Mouse (Mus musculus) hindbrain, embryonic 13.5 days (tissue): Measurements from ENCODE around the gene Tcam1. TPM values are rescaled to one million over a fixed set of nuclear protein-coding genes. Genes with fewer than 3 reads are reported as not detected.

Experiments
- ATAC-seq: fragments of 200-750 bp; cut with Nextera tagmentation; 2 replicates; pipeline ENCODE4 v1.8.0; 2017; ENCODE audit warnings: moderate TSS enrichment; ENCODE audit not compliant: low FRiP score
- H3K27ac ChIP-seq: fragments of 300-500 bp; sonication (generic); 2 replicates; pipeline ENCODE4 v1.5.1; 2015; ENCODE audit warnings: inconsistent platforms, mild to moderate bottlenecking, moderate library complexity
- H3K27me3 ChIP-seq: fragments of 300-500 bp; sonication (generic); 2 replicates; pipeline ENCODE4 v1.6.1; 2015; ENCODE audit warnings: mild to moderate bottlenecking, inconsistent platforms
- H3K36me3 ChIP-seq: fragments of 300-500 bp; sonication (generic); 2 replicates; pipeline ENCODE4 v1.6.1; 2015; ENCODE audit warnings: mild to moderate bottlenecking, inconsistent platforms
- H3K4me1 ChIP-seq: fragments of 300-500 bp; sonication (generic); replicated peaks from 2 replicates; pipeline ENCODE4 v1.6.1; 2015; ENCODE audit warnings: inconsistent platforms
- H3K4me2 ChIP-seq: fragments of 300-500 bp; sonication (generic); 2 replicates; pipeline ENCODE4 v1.6.1; 2015; ENCODE audit warnings: inconsistent platforms, mild to moderate bottlenecking, moderate library complexity
- H3K4me3 ChIP-seq: fragments of 300-500 bp; sonication (generic); 2 replicates; pipeline ENCODE4 v1.5.1; 2015; ENCODE audit warnings: mild to moderate bottlenecking, inconsistent platforms
- H3K9ac ChIP-seq: fragments of 300-500 bp; sonication (generic); 2 replicates; pipeline ENCODE4 v1.6.1; 2015; ENCODE audit warnings: mild to moderate bottlenecking, inconsistent platforms
- H3K9me3 ChIP-seq: fragments of 300-500 bp; sonication (generic); 2 replicates; pipeline ENCODE4 v1.6.1; 2016; ENCODE audit warnings: inconsistent platforms
- WGBS: fragments of 180-500 bp; shearing (Covaris S2); methylation state at CpG from one replicate; pipeline ENCODE4 v1.1.7; 2015; 5-methylcytosine and 5-hydroxymethylcytosine counted together
- polyA plus RNA-seq: library from polyadenylated mRNA; unstranded; fragments of >200 nt; fragmentation: Nextera tagmentation; extraction: Ambion mirVana; gene quantifications from 2 replicates; pipeline ENCODE4 v1.2.1, GENCODE M21; 2015

Gene Tcam1
- polyA plus RNA-seq, 1 experiment from 2014 or later: 0.12 TPM

DNA sequence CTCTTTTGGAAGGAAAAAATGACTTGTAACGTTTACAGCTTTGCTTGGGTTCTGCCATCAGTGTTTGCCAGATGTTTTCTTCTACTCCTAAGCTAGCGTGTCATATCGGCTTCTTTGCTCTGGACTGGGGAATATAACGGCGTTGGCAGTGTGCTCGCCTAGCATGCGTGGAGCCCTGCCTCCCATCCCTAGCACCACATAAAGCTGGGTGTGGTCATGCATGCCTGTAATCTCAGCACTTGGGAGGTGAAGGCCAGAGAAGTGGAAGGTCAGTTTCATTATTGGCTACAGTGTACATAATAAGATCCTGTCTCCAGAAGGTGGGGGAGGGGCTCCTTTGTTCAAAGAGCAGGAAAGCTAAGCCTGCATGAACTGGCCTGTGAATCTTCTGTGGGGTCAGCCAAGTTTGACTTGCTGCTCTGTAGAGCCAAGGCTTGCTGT, 1.5 kb upstream of the Tcam1 start:
- Histone ChIP-seq H3K9ac (no peak overlapping the region), H3K27ac (no peak overlapping the region), H3K36me3 (no peaks in the 10 kb centered on the region), H3K27me3 (no peaks in the 10 kb centered on the region), H3K4me2 (no peak overlapping the region), H3K4me1 (peaks cover 38% of the 10 kb centered on the region), H3K9me3 (no peaks in the 10 kb centered on the region), H3K4me3 (no peak overlapping the region)
- no peak for ATAC-seq
- 88% methylated on average over 7 of the region's 7 CpGs for WGBS

DNA sequence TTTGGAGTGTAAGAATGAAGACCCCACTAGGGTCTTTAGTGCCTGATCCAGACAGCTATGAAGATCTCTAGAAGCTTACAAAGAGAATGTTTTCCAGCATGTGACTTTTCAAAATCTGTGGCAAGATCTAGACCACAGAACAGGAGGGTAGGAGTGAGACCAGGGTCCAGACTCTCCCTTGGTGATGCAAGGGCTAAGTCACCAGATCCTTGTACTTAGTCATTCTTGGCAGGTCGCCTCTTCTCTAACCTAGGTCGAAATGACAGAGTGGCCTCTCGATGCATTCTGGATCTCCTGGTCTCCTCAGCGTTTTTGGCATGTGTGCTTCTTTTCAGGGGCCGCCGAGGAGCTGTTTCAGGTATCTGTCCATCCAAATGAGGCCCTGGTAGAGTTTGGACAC, 6.0 kb downstream of the Tcam1 start:
- Histone ChIP-seq H3K9me3 (no peaks in the 10 kb centered on the region), H3K4me1 (0 out of 2 replicates have a peak, but pooled peaks cover 3% of the 10 kb centered on the region), H3K27me3 (no peaks in the 10 kb centered on the region), H3K9ac (no peak overlapping the region), H3K27ac (no peak overlapping the region), H3K36me3 (no peaks in the 10 kb centered on the region), H3K4me2 (no peak overlapping the region), H3K4me3 (no peak overlapping the region)
- WGBS: 88% methylated on average over 6 of the region's 6 CpGs
- no peak for ATAC-seq

GRCm38 (mm10) chr11:106283371-106283770, 6.9 kb downstream of the Tcam1 start:
- Histone ChIP-seq H3K9me3 (no peaks in the 10 kb centered on the region), H3K4me1 (0 out of 2 replicates have a peak, but pooled peaks cover 3% of the 10 kb centered on the region), H3K36me3 (no peaks in the 10 kb centered on the region), H3K9ac (no peak overlapping the region), H3K27ac (no peak overlapping the region), H3K27me3 (no peaks in the 10 kb centered on the region), H3K4me3 (no peak overlapping the region), H3K4me2 (no peak overlapping the region)
- no peak for ATAC-seq
- WGBS: 85% methylated on average over 4 of the region's 4 CpGs

- Histone ChIP-seq H3K36me3 (no peaks in the 10 kb centered on the region), H3K27ac (no peak overlapping the region), H3K4me1 (0 out of 2 replicates have a peak, but pooled peaks cover 3% of the 10 kb centered on the region), H3K9ac (no peak overlapping the region), H3K9me3 (no peaks in the 10 kb centered on the region), H3K27me3 (no peaks in the 10 kb centered on the region), H3K4me3 (no peak overlapping the region), H3K4me2 (no peak overlapping the region)
- 61% methylated on average over 8 of the region's 8 CpGs for WGBS
- ATAC-seq: no peak
Observed at GRCm38 (mm10) chr11:106284126-106284525, 7.7 kb downstream of the Tcam1 start.

- no peak overlapping the region for H3K9ac ChIP-seq
- no peak overlapping the region for H3K27ac ChIP-seq
- no peaks in the 10 kb centered on the region for H3K27me3 ChIP-seq
- H3K4me2 ChIP-seq: no peak overlapping the region
- H3K36me3 ChIP-seq: no peaks in the 10 kb centered on the region
- no peak for ATAC-seq
- H3K4me1 ChIP-seq: 0 out of 2 replicates have a peak, but pooled peaks cover 3% of the 10 kb centered on the region
- 84% methylated on average over 7 of the region's 7 CpGs for WGBS
- no peaks in the 10 kb centered on the region for H3K9me3 ChIP-seq
- H3K4me3 ChIP-seq: no peak overlapping the region
Observed at GRCm38 (mm10) chr11:106286206-106286605, 9.7 kb downstream of the Tcam1 start.

DNA sequence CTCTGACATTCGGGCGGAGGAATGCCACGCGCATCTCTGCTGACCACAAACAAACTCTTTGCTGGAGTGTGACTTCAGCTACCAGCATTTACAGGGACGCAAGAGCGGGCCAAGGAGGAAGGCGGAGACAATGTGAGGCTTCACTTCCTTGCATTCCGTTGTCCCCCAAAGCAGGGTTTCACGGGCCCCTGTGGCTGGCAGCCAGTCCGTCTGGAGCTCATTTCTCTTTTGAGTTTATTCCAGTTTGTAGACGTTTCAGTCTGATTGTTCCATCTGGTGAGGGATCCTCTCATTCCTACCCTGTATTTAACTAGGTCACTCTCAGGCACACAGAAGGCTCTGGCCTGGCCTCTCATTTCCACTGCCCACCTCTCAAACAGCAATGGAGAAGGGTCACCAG, 10.5 kb downstream of the Tcam1 start:
- Histone ChIP-seq H3K9me3 (no peaks in the 10 kb centered on the region), H3K4me1 (0 out of 2 replicates have a peak, but pooled peaks cover 3% of the 10 kb centered on the region), H3K36me3 (no peaks in the 10 kb centered on the region), H3K4me2 (no peak overlapping the region), H3K4me3 (no peak overlapping the region), H3K9ac (no peak overlapping the region), H3K27ac (no peak overlapping the region), H3K27me3 (no peaks in the 10 kb centered on the region)
- WGBS: 72% methylated on average over 11 of the region's 11 CpGs
- ATAC-seq: no peak

DNA sequence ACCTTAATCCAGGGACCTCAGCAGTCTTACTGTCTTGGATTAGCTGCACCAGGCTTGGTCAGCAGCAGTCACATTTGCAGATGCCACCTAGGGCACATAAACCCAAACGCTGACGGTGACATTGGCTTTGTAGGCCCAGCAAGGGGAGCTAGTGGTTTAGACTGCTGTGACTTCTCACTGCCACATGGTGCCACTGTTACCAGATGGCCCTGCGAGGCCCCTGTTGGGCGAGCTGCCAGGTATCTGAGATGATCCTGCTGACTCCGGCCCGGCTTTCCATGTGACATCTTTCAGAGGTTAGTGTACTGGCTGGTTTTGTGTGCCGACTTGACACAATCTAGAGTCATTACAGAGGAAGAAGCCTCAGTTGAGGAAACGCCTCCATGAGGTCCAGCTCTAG, 12.9 kb downstream of the Tcam1 start:
- H3K9me3 ChIP-seq: no peaks in the 10 kb centered on the region
- H3K27me3 ChIP-seq: no peaks in the 10 kb centered on the region
- no peak overlapping the region for H3K4me3 ChIP-seq
- no peak overlapping the region for H3K27ac ChIP-seq
- no peak for ATAC-seq
- no peak overlapping the region for H3K4me2 ChIP-seq
- no peaks in the 10 kb centered on the region for H3K36me3 ChIP-seq
- H3K9ac ChIP-seq: no peak overlapping the region
- H3K4me1 ChIP-seq: 0 out of 2 replicates have a peak, but pooled peaks cover 3% of the 10 kb centered on the region
- 65% methylated on average over 8 of the region's 8 CpGs for WGBS

DNA sequence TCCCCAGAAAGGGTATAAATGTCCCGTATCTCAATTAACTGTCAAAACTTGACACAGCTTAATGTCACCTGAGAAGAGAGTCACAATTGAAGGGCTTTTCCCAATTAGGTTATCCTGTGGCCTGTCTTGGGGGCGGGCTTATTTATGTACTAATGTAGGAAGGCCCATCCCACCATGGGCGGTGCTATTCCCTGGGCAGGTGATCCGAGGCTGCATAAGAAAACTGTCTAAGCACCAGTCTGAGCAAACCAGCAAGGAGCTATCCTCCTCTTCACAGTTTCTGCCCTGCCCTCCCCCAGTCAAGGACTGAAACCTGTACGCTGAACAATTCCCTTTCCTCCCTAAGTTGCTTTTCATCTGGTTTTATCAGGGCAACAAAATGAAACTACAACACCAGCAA, 13.9 kb downstream of the Tcam1 start:
- Histone ChIP-seq H3K4me2 (no peak overlapping the region), H3K27me3 (no peaks in the 10 kb centered on the region), H3K36me3 (no peaks in the 10 kb centered on the region), H3K9me3 (no peaks in the 10 kb centered on the region), H3K27ac (no peak overlapping the region), H3K9ac (no peak overlapping the region), H3K4me1 (0 out of 2 replicates have a peak, but pooled peaks cover 3% of the 10 kb centered on the region), H3K4me3 (no peak overlapping the region)
- 92% methylated on average over 5 of the region's 5 CpGs for WGBS
- no peak for ATAC-seq

DNA sequence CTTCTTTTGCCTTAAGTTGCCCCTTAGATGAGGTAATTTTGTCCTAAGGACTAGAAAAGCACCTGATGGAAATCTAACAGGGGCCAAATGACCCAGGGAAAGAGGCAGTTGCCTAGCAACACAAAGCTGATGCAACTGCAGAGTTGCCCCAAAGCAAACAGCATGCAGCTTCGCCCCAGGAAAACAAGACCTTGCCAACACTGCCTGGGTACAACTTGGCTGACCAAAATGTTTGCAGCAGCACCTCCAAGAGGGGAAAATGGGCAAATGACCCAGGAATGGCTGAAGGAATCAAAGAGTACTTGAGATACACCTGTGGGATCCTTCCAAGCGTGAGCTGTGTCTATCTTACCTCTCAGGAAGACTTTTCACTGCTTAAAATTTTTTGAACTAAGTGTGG, 15.4 kb downstream of the Tcam1 start:
- Histone ChIP-seq H3K27ac (no peak overlapping the region), H3K4me1 (0 out of 2 replicates have a peak, but pooled peaks cover 3% of the 10 kb centered on the region), H3K9me3 (no peaks in the 10 kb centered on the region), H3K4me3 (no peak overlapping the region), H3K9ac (no peak overlapping the region), H3K4me2 (no peak overlapping the region), H3K27me3 (no peaks in the 10 kb centered on the region), H3K36me3 (no peaks in the 10 kb centered on the region)
- WGBS: 90% methylated on average over 2 of the region's 2 CpGs
- ATAC-seq: no peak

DNA sequence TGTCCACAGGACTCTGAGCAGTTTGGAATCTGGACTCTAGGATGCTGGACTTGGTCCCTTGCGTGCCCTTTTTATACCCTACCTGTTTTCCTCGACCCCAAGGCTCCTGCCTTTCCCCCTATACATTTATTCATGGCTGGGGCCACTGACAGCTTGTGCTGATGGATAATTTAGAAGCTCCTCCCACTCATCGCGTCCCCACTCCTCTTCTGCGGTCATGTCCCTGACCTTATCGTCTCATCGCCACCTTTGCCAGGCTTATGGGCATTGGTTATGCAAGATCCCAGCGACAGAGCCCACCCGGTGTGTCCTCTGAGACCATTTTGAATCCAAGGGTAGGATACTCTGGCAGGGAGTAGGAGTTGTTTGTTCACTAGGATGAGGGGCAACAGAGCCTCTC, 25.3 kb downstream of the Tcam1 start, which contains the start of gene Gh:
TSS of gene Gh (minus strand) at position 101 of the 400 bp plus-strand sequence.
- Histone ChIP-seq H3K27ac (no peak within 1 kb of the TSS), H3K4me2 (no peak within 1 kb of the TSS), H3K4me1 (no peaks in the 10 kb centered on the region), H3K9me3 (no peaks in the 10 kb centered on the region), H3K4me3 (no peak within 1 kb of the TSS), H3K9ac (no peak within 1 kb of the TSS), H3K36me3 (no peaks in the 10 kb centered on the region), H3K27me3 (no peaks in the 10 kb centered on the region)
- no peak for ATAC-seq
- 75% methylated on average over 9 of the region's 9 CpGs for WGBS

DNA sequence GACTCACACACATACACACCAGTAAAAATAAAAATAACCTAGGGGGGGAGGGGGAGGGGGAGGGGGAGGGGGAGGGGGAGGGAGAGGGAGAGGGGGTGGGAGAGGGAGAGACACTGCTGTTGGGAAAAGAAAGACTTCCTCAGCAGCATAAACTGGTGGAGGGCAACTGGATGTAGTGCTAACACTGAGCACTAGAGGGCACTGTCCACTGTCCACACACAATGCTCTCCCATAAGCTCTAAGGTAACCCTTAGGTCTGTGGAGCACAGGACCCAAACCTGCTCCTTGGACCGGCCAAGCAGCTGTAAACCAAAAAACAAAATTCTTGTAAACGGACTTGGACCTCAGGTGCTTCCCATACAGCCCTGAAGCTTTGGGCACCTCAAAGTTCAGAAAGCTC, 26.2 kb downstream of the Tcam1 start:
- Histone ChIP-seq H3K4me2 (no peak overlapping the region), H3K4me3 (no peak overlapping the region), H3K9me3 (no peaks in the 10 kb centered on the region), H3K27me3 (no peaks in the 10 kb centered on the region), H3K4me1 (no peaks in the 10 kb centered on the region), H3K9ac (no peak overlapping the region), H3K27ac (no peak overlapping the region), H3K36me3 (no peaks in the 10 kb centered on the region)
- no peak; the same call in 1 of the 2 replicates for ATAC-seq
- 17% methylated on average over 2 of the region's 2 CpGs for WGBS

DNA sequence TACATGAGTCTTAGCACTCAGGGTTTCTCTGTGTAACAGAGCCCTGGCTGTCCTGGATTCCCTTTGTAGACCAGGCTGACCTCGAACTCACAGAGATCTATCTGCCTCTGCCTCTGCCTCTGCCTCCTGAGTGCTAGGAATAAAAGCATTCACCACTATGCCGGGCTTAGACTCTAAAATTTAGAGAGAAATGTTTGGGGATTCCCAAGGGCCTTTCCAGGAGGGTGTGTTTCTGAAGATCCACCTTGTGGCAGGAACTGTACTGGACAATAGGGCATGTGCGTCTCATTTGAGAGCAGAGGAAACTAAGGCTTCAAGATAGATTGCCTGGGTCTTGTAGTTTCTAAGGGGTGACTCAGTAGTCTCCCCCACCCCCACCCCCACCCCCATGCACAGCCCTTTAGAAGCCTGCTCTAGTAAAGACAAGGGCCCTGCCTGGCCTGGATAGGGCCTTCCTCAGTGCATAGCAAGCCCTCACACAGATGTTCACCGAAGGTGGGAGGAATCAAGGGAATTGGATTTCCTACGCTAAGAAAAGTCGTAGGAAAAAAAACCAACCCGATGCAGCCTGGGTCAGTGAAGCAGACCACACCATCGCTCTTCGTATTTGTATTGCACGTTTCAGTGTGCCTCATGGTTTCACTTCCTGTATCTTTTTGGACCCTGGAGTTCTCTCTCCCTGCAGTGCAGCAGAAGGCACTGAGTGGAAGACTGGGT, 29.0 kb downstream of the Tcam1 start:
- H3K4me1 ChIP-seq: no peaks in the 10 kb centered on the region
- H3K4me3 ChIP-seq: no peak overlapping the region
- no peak overlapping the region for H3K4me2 ChIP-seq
- H3K9me3 ChIP-seq: no peaks in the 10 kb centered on the region
- WGBS: 86% methylated on average over 10 of the region's 10 CpGs
- H3K27ac ChIP-seq: no peak overlapping the region
- no peak for ATAC-seq
- no peak overlapping the region for H3K9ac ChIP-seq
- H3K27me3 ChIP-seq: no peaks in the 10 kb centered on the region
- no peaks in the 10 kb centered on the region for H3K36me3 ChIP-seq

GRCm38 (mm10) chr11:106306065-106306385, 29.6 kb downstream of the Tcam1 start:
- WGBS: 81% methylated on average over 3 of the region's 3 CpGs
- no peak overlapping the region for H3K4me2 ChIP-seq
- H3K9me3 ChIP-seq: no peaks in the 10 kb centered on the region
- no peak overlapping the region for H3K4me3 ChIP-seq
- no peak for ATAC-seq
- no peaks in the 10 kb centered on the region for H3K4me1 ChIP-seq
- H3K36me3 ChIP-seq: no peaks in the 10 kb centered on the region
- H3K9ac ChIP-seq: no peak overlapping the region
- no peak overlapping the region for H3K27ac ChIP-seq
- no peaks in the 10 kb centered on the region for H3K27me3 ChIP-seq
